Mouse (Mus musculus): ENCODE measurements around the gene Abcc10. TPM values are rescaled to one million over a fixed set of nuclear protein-coding genes. Genes with fewer than 3 reads are reported as not detected.
A peak's percentile ranks its signal among the peaks of the same experiment; 100 is the strongest.

The Abcc10 gene
- total and polyA plus RNA-seq, 3 experiments, result 1.1 to 4.1 (median 3.8) TPM

DNA sequence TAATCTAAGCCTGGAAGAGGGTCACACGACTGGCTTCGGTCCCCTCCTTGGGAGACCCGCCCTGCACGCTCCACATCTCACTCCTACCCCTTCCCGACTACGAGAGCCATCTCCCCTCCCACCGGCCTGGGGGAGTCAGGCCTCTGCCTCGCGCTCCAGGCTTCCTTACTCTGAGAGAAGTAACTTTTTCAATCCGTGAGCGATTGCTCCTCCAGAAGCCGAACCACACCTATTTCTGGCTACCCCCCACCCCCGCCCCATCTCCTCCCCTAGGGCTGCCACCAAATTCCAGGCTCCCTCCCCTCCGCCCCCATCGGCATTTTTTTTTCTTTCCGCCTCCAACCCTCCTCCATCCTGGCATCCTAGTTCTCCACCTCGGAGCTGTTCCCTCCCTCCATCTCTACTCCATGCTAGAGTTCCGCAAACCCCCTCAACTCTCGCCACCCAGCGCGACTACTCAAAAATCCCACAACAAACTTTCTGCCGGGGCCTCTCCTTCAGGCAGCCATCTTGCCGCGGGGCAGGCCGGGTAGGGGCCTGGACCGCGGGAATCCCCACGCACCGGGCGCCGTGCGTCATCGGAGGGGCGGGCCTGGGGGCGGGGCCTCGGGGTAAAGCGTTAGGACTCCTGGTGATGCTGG lies 45.5 kb downstream of the Abcc10 start, which contains the start of gene Tjap1 (continued):
- TF ChIP-seq MAFK (IDR thresholded peaks at IDR 0.05; ENCODE audit: insufficient replicate concordance, low read length) (no peak), GABPA (IDR thresholded peaks at IDR 0.05; ENCODE audit: insufficient replicate concordance, low read depth, low read length) (no peak), SMC3 (IDR thresholded peaks at IDR 0.05; ENCODE audit: low read depth, low read length) (no peak), JUND (conservative IDR thresholded peaks at IDR 0.05; ENCODE audit: low read depth, low read length) (no peak), MAX (IDR thresholded peaks at IDR 0.05; ENCODE audit: low read length) (no peak), CHD2 (IDR thresholded peaks at IDR 0.05; ENCODE audit: low read length) (no peak), RAD21 (IDR thresholded peaks at IDR 0.05; ENCODE audit: low read depth, low read length) (no peak), ZMIZ1 (IDR thresholded peaks at IDR 0.05; ENCODE audit: low read depth, low read length) (peak; percentile 32; the same call in 1 of the 2 replicates), HCFC1 (IDR thresholded peaks at IDR 0.05; ENCODE audit: low read depth, low read length) (peak; percentile 72), POLR2AphosphoS2 (IDR thresholded peaks at IDR 0.05; ENCODE audit: low read depth, low read length) (no peak)

- no peak overlapping the region for H3K27ac ChIP-seq (ENCODE audit: insufficient read depth, low read depth)
- dilution Hi-C loops (cut with MboI; ENCODE audit: extremely low pct_ligation_motif_present, extremely low pct_unique_long_range_greater_than_20kb, low sequenced_read_pairs) (no loop called here), in situ Hi-C loops (cut with MboI; ENCODE audit: low pct_ligation_motif_present, low pct_unique_long_range_greater_than_20kb, low sequenced_read_pairs) (no loop called here)
- peaks cover 36 to 71% of the 10 kb centered on the region in 2 experiments for H3K36me3 ChIP-seq (replicated peaks in 1 of 2; ENCODE audit: control insufficient read depth in 1 of 2, insufficient read depth in 1 of 2, low read length in 1 of 2)
- TF ChIP-seq MXI1 (IDR thresholded peaks at IDR 0.05; ENCODE audit: low read depth, low read length), result no peak
- no peak for TF ChIP-seq CTCF (conservative IDR thresholded peaks at IDR 0.05 in 1 of 2, IDR thresholded peaks at IDR 0.05 in 1 of 2; ENCODE audit: low read depth in 2 of 2, low read length in 2 of 2)
- no peak for TF ChIP-seq GABPA (IDR thresholded peaks at IDR 0.05; ENCODE audit: insufficient replicate concordance, low read depth, low read length)
- TF ChIP-seq SMC3 (IDR thresholded peaks at IDR 0.05; ENCODE audit: low read depth, low read length), result no peak
- TF ChIP-seq IRF4 (IDR thresholded peaks at IDR 0.05; ENCODE audit: low read depth, low read length), result no peak
- TF ChIP-seq USF1 (IDR thresholded peaks at IDR 0.05; ENCODE audit: low read depth, low read length), result no peak
- no peak for TF ChIP-seq JUND (conservative IDR thresholded peaks at IDR 0.05; ENCODE audit: low read depth, low read length)
- TF ChIP-seq MAZ (IDR thresholded peaks at IDR 0.05; ENCODE audit: low read depth, low read length), result no peak
- no peak for TF ChIP-seq KAT2A (IDR thresholded peaks at IDR 0.05; ENCODE audit: insufficient replicate concordance, low read length)
- no peak for TF ChIP-seq UBTF (IDR thresholded peaks at IDR 0.05; ENCODE audit: low read depth, low read length)
- no peak for TF ChIP-seq POLR2A (IDR thresholded peaks at IDR 0.05; ENCODE audit: low read depth, low read length)
- DNase-seq (ENCODE audit: extremely low read depth), result no peak
- H3K4me2 ChIP-seq (ENCODE audit: insufficient read depth, low read depth, poor library complexity, severe bottlenecking), result no peak overlapping the region
- peaks cover 0 to 11% of the 10 kb centered on the region in 2 experiments; a peak in 2 of 4 replicates for H3K4me1 ChIP-seq (ENCODE audit: control insufficient read depth in 1 of 2, insufficient read depth in 2 of 2)
- no peak overlapping the region for H3K9ac ChIP-seq (ENCODE audit: insufficient read depth, low read depth)
- H3K27me3 ChIP-seq (replicated peaks), result no peaks in the 10 kb centered on the region
- H3K79me2 ChIP-seq (replicated peaks; ENCODE audit: control insufficient read depth, extremely low read depth, insufficient read depth, poor library complexity, severe bottlenecking), result peaks cover 22% of the 10 kb centered on the region
- H3K4me3 ChIP-seq (replicated peaks in 1 of 3; ENCODE audit: low read depth in 2 of 3, low read length in 2 of 3, poor library complexity in 1 of 3), result no peak overlapping the region
- H3K9me3 ChIP-seq (replicated peaks; ENCODE audit: low read length), result no peaks in the 10 kb centered on the region
These were observed 50.0 kb downstream of the Abcc10 start for GRCm38 (mm10) chr17:46278011-46278765.

All from CH12.LX (cell line).